Mouse (Mus musculus) adrenal gland, adult (tissue): Measurements from ENCODE around the gene Ssr2.
"Not testable (repeated sequence)": the region's sequence is repeated elsewhere in the genome, so short reads cannot be mapped to it uniquely, and the experiment has no call there.

Source experiments
- DNase-seq, 2 experiments: peaks; one replicate each; pipeline ENCODE4 v3.0.0; 2022 to 2023; ENCODE audit warnings: low spot score in 1 of 2; ENCODE audit not compliant: inconsistent age in 2 of 2

The Ssr2 gene

GRCm38 (mm10) chr3:88563442-88563841 is 12.2 kb upstream of the Ssr2 start:
- no peak for DNase-seq

- no peak for DNase-seq
Observed at GRCm38 (mm10) chr3:88563966-88564365, 11.7 kb upstream of the Ssr2 start.

- no peak for DNase-seq
Observed at GRCm38 (mm10) chr3:88566116-88566515, 9.6 kb upstream of the Ssr2 start.

GRCm38 (mm10) chr3:88566536-88567061 is 9.1 kb upstream of the Ssr2 start:
- DNase-seq, result no peak

- DNase-seq, result peak in 1 of 2 experiments; percentile 67
Observed at GRCm38 (mm10) chr3:88567892-88568291, 7.8 kb upstream of the Ssr2 start.

GRCm38 (mm10) chr3:88568615-88569014 is 7.1 kb upstream of the Ssr2 start:
- peak in 1 of 2 experiments; percentile 60 for DNase-seq

GRCm38 (mm10) chr3:88569093-88569492 is 6.6 kb upstream of the Ssr2 start:
- DNase-seq, result peak in 1 of 2 experiments; percentile 48

- DNase-seq, result peak in 1 of 2 experiments; percentile 81
Observed at GRCm38 (mm10) chr3:88569694-88570093, 6.0 kb upstream of the Ssr2 start.

- no peak for DNase-seq
Observed at GRCm38 (mm10) chr3:88570341-88570740, 5.3 kb upstream of the Ssr2 start.

GRCm38 (mm10) chr3:88571856-88572255 is 3.8 kb upstream of the Ssr2 start:
- no peak for DNase-seq

GRCm38 (mm10) chr3:88572835-88573234 is 2.8 kb upstream of the Ssr2 start:
- DNase-seq, result no peak

GRCm38 (mm10) chr3:88573810-88574209 is 1.9 kb upstream of the Ssr2 start:
- no peak for DNase-seq

GRCm38 (mm10) chr3:88577846-88578245 is 2.2 kb downstream of the Ssr2 start:
- not testable (repeated sequence) for DNase-seq

GRCm38 (mm10) chr3:88578498-88579424 is 3.1 kb downstream of the Ssr2 start:
- DNase-seq, result no peak

- DNase-seq, result peak; percentile 86 to 95
Observed at GRCm38 (mm10) chr3:88579454-88580117, 3.9 kb downstream of the Ssr2 start.

- DNase-seq, result no peak
Observed at GRCm38 (mm10) chr3:88585769-88586168, 10.1 kb downstream of the Ssr2 start.

- DNase-seq, result no peak
Observed at GRCm38 (mm10) chr3:88586640-88587039, 11.0 kb downstream of the Ssr2 start.

GRCm38 (mm10) chr3:88590246-88590645 is 14.6 kb downstream of the Ssr2 start:
- no peak for DNase-seq

GRCm38 (mm10) chr3:88591044-88591443 is 15.4 kb downstream of the Ssr2 start:
- no peak for DNase-seq

- DNase-seq, result peak in 1 of 2 experiments; percentile 83
Observed at GRCm38 (mm10) chr3:88591950-88592731, 16.5 kb downstream of the Ssr2 start.

GRCm38 (mm10) chr3:88592942-88593576 is 17.4 kb downstream of the Ssr2 start:
- no peak for DNase-seq
